Mouse (Mus musculus) midbrain, embryonic 16.5 days (tissue): Measurements from ENCODE around the gene Srrm3. TPM values are rescaled to one million over a fixed set of nuclear protein-coding genes. Genes with fewer than 3 reads are reported as not detected.

Source experiments
- ATAC-seq: fragments of 200-750 bp; cut with Nextera tagmentation; 2 replicates; pipeline ENCODE4 v1.8.0; 2017; ENCODE audit warnings: moderate TSS enrichment
- H3K27ac ChIP-seq: fragments of 300-500 bp; sonication (generic); 2 replicates; pipeline ENCODE4 v1.5.1; 2014; ENCODE audit warnings: mild to moderate bottlenecking, low read length, mixed read lengths
- H3K27me3 ChIP-seq: fragments of 300-500 bp; sonication (generic); 2 replicates; pipeline ENCODE4 v1.6.1; 2014; ENCODE audit warnings: low read depth, low read length, mixed read lengths; ENCODE audit not compliant: control insufficient read depth, insufficient read depth
- H3K36me3 ChIP-seq: fragments of 300-500 bp; sonication (generic); 2 replicates; pipeline ENCODE4 v1.6.1; 2014; ENCODE audit warnings: mild to moderate bottlenecking, low read length, moderate library complexity, mixed read lengths; ENCODE audit not compliant: control insufficient read depth, insufficient read depth
- H3K4me1 ChIP-seq: fragments of 300-500 bp; sonication (generic); 2 replicates; pipeline ENCODE4 v1.6.1; 2014; ENCODE audit warnings: mild to moderate bottlenecking, low read length, mixed read lengths; ENCODE audit not compliant: control insufficient read depth, insufficient read depth
- H3K4me2 ChIP-seq: fragments of 300-500 bp; sonication (generic); 2 replicates; pipeline ENCODE4 v1.6.1; 2014; ENCODE audit warnings: mild to moderate bottlenecking, low read length, mixed read lengths
- H3K4me3 ChIP-seq: fragments of 300-500 bp; sonication (generic); 2 replicates; pipeline ENCODE4 v1.5.1; 2014; ENCODE audit warnings: low read depth, mild to moderate bottlenecking, low read length, moderate library complexity, mixed read lengths
- H3K9ac ChIP-seq: fragments of 300-500 bp; sonication (generic); 2 replicates; pipeline ENCODE4 v1.6.1; 2014; ENCODE audit warnings: low read depth, low read length, mixed read lengths
- H3K9me3 ChIP-seq: fragments of 300-500 bp; sonication (generic); replicated peaks from 2 replicates; pipeline ENCODE4 v1.6.1; 2014; ENCODE audit warnings: mild to moderate bottlenecking, low read length, mixed read lengths; ENCODE audit not compliant: control insufficient read depth, poor library complexity, severe bottlenecking
- whole genome bisulfite sequencing: fragments of 180-500 bp; shearing (Covaris S2); extraction: QIAGEN DNeasy Blood & Tissue Kit; methylation state at CpG from one replicate; pipeline ENCODE4 v1.1.7; 2014; 5-methylcytosine and 5-hydroxymethylcytosine counted together
- polyA plus RNA-seq: library from polyadenylated mRNA; unstranded; fragments of >200 nt; fragmentation: Nextera tagmentation; extraction: Ambion mirVana; gene quantifications from 2 replicates; pipeline ENCODE4 v1.2.1, GENCODE M21; 2015

Srrm3 gene
- polyA plus RNA-seq, 1 experiment from 2014 or later = 76.2 TPM

- H3K36me3 ChIP-seq = 0 out of 2 replicates have a peak, but pooled peaks cover 4% of the 10 kb centered on the region
- H3K27ac ChIP-seq = peak overlapping the region; percentile 88
- H3K9ac ChIP-seq = 0 out of 2 replicates have a peak overlapping the region, but pooled peaks have one; percentile 46
- H3K4me2 ChIP-seq = peak overlapping the region; percentile 29; the same call in 1 of the 2 replicates
- no peaks in the 10 kb centered on the region for H3K9me3 ChIP-seq
- H3K27me3 ChIP-seq = peaks cover 12% of the 10 kb centered on the region
- 0 out of 2 replicates have a peak, but pooled peaks have one; percentile 15 for ATAC-seq
- H3K4me1 ChIP-seq = peaks cover 27% of the 10 kb centered on the region
- no peak overlapping the region for H3K4me3 ChIP-seq
- WGBS = 11% methylated on average over 13 of the region's 14 CpGs
Observed at GRCm38 (mm10) chr5:135851481-135851880, 44.8 kb downstream of the Srrm3 start.

GRCm38 (mm10) chr5:135852421-135852820, 45.7 kb downstream of the Srrm3 start:
- H3K4me1 ChIP-seq = peaks cover 27% of the 10 kb centered on the region
- H3K36me3 ChIP-seq = no peaks in the 10 kb centered on the region; the same call in 1 of the 2 replicates
- H3K9me3 ChIP-seq = no peaks in the 10 kb centered on the region
- WGBS = 5% methylated on average over 10 of the region's 10 CpGs
- H3K4me2 ChIP-seq = peak overlapping the region; percentile 3; the same call in 1 of the 2 replicates
- peak overlapping the region; percentile 88 for H3K27ac ChIP-seq
- no peak for ATAC-seq
- peaks cover 12% of the 10 kb centered on the region for H3K27me3 ChIP-seq
- H3K4me3 ChIP-seq = no peak overlapping the region
- peak overlapping the region; percentile 32; the same call in 1 of the 2 replicates for H3K9ac ChIP-seq

GRCm38 (mm10) chr5:135853731-135854130, 47.0 kb downstream of the Srrm3 start:
- peaks cover 4% of the 10 kb centered on the region for H3K36me3 ChIP-seq
- H3K4me2 ChIP-seq = no peak overlapping the region
- no peak overlapping the region for H3K9ac ChIP-seq
- H3K9me3 ChIP-seq = no peaks in the 10 kb centered on the region
- H3K27ac ChIP-seq = no peak overlapping the region
- no peak overlapping the region for H3K4me3 ChIP-seq
- no peak for ATAC-seq
- 59% methylated on average over 7 of the region's 7 CpGs for WGBS
- H3K27me3 ChIP-seq = peaks cover 14% of the 10 kb centered on the region
- H3K4me1 ChIP-seq = peaks cover 27% of the 10 kb centered on the region

- Histone ChIP-seq H3K27ac (no peak overlapping the region), H3K9me3 (no peaks in the 10 kb centered on the region), H3K36me3 (peaks cover 4% of the 10 kb centered on the region), H3K4me1 (peaks cover 21% of the 10 kb centered on the region), H3K9ac (no peak overlapping the region), H3K4me2 (no peak overlapping the region), H3K4me3 (no peak overlapping the region), H3K27me3 (peaks cover 14% of the 10 kb centered on the region)
- ATAC-seq = no peak
- WGBS = 4% methylated on average over 4 of the region's 4 CpGs
Observed at GRCm38 (mm10) chr5:135855156-135855555, 48.5 kb downstream of the Srrm3 start.

GRCm38 (mm10) chr5:135866662-135867061, 60.0 kb downstream of the Srrm3 start:
- no peak for ATAC-seq
- Histone ChIP-seq H3K27ac (no peak overlapping the region), H3K9ac (no peak overlapping the region), H3K36me3 (peaks cover 6% of the 10 kb centered on the region; the same call in 1 of the 2 replicates), H3K27me3 (no peaks in the 10 kb centered on the region), H3K4me2 (no peak overlapping the region), H3K4me3 (no peak overlapping the region), H3K9me3 (no peaks in the 10 kb centered on the region), H3K4me1 (peaks cover 10% of the 10 kb centered on the region; the same call in 1 of the 2 replicates)
- WGBS = 49% methylated on average over 8 of the region's 8 CpGs

GRCm38 (mm10) chr5:135867637-135868593, 61.2 kb downstream of the Srrm3 start:
- peaks cover 6% of the 10 kb centered on the region; the same call in 1 of the 2 replicates for H3K36me3 ChIP-seq
- H3K4me3 ChIP-seq = peak overlapping the region; percentile 42
- H3K9me3 ChIP-seq = no peaks in the 10 kb centered on the region
- peaks cover 10% of the 10 kb centered on the region; the same call in 1 of the 2 replicates for H3K4me1 ChIP-seq
- peak; percentile 39 for ATAC-seq
- 1% methylated on average over 82 of the region's 89 CpGs for WGBS
- no peaks in the 10 kb centered on the region for H3K27me3 ChIP-seq
- peak overlapping the region; percentile 71 for H3K4me2 ChIP-seq
- peak overlapping the region; percentile 66 for H3K27ac ChIP-seq
- H3K9ac ChIP-seq = peak overlapping the region; percentile 75

- peak overlapping the region; percentile 75 for H3K9ac ChIP-seq
- peak overlapping the region; percentile 42 for H3K4me3 ChIP-seq
- ATAC-seq = peak; percentile 40; the same call in 1 of the 2 replicates
- 0 out of 2 replicates have a peak overlapping the region, but pooled peaks have one; percentile 9 for H3K27ac ChIP-seq
- H3K4me1 ChIP-seq = peaks cover 10% of the 10 kb centered on the region; the same call in 1 of the 2 replicates
- peaks cover 6% of the 10 kb centered on the region; the same call in 1 of the 2 replicates for H3K36me3 ChIP-seq
- H3K4me2 ChIP-seq = peak overlapping the region; percentile 71
- H3K9me3 ChIP-seq = no peaks in the 10 kb centered on the region
- no peaks in the 10 kb centered on the region for H3K27me3 ChIP-seq
- 8% methylated on average over 22 of the region's 27 CpGs for WGBS
Observed at GRCm38 (mm10) chr5:135868653-135869052, 62.0 kb downstream of the Srrm3 start.

GRCm38 (mm10) chr5:135869661-135870423, 63.2 kb downstream of the Srrm3 start:
- no peak overlapping the region for H3K9ac ChIP-seq
- H3K27ac ChIP-seq = no peak overlapping the region
- H3K4me3 ChIP-seq = no peak overlapping the region
- no peak for ATAC-seq
- H3K4me1 ChIP-seq = peaks cover 10% of the 10 kb centered on the region; the same call in 1 of the 2 replicates
- H3K4me2 ChIP-seq = peak overlapping the region; percentile 71
- no peaks in the 10 kb centered on the region; the same call in 1 of the 2 replicates for H3K36me3 ChIP-seq
- WGBS = 70% methylated on average over 14 of the region's 14 CpGs
- H3K27me3 ChIP-seq = no peaks in the 10 kb centered on the region
- no peaks in the 10 kb centered on the region for H3K9me3 ChIP-seq
